Mouse (Mus musculus) kidney, embryonic 14.5 days (tissue): ENCODE results near the gene Neurl1b. TPM values are rescaled to one million over a fixed set of nuclear protein-coding genes. Genes with fewer than 3 reads are reported as not detected.

Experiments used
- ATAC-seq: fragments of 200-750 bp; cut with Nextera tagmentation; 2 replicates; pipeline ENCODE4 v1.8.0; 2017; ENCODE audit warnings: moderate number of reproducible peaks, mild to moderate bottlenecking, moderate TSS enrichment, moderate library complexity; ENCODE audit not compliant: low FRiP score, low TSS enrichment
- H3K27ac ChIP-seq: fragments of 300-500 bp; sonication (generic); 2 replicates; pipeline ENCODE4 v1.5.1; 2014; ENCODE audit warnings: low read depth, mild to moderate bottlenecking, low read length, moderate library complexity, mixed read lengths
- H3K27me3 ChIP-seq: fragments of 300-500 bp; sonication (generic); 2 replicates; pipeline ENCODE4 v1.6.1; 2014; ENCODE audit warnings: mild to moderate bottlenecking, low read length; ENCODE audit not compliant: control insufficient read depth, insufficient read depth
- H3K36me3 ChIP-seq: fragments of 300-500 bp; sonication (generic); 2 replicates; pipeline ENCODE4 v1.6.1; 2014; ENCODE audit warnings: low read length, mixed read lengths; ENCODE audit not compliant: control insufficient read depth, insufficient read depth
- H3K4me1 ChIP-seq: fragments of 300-500 bp; sonication (generic); 2 replicates; pipeline ENCODE4 v1.6.1; 2014; ENCODE audit warnings: low read length, mixed read lengths; ENCODE audit not compliant: control insufficient read depth, insufficient read depth
- H3K4me2 ChIP-seq: fragments of 300-500 bp; sonication (generic); replicated peaks from 2 replicates; pipeline ENCODE4 v1.6.1; 2014; ENCODE audit warnings: low read depth, mild to moderate bottlenecking, low read length
- H3K4me3 ChIP-seq: fragments of 300-500 bp; sonication (generic); 2 replicates; pipeline ENCODE4 v1.5.1; 2014; ENCODE audit warnings: mild to moderate bottlenecking, low read length
- H3K9ac ChIP-seq: fragments of 300-500 bp; sonication (generic); 2 replicates; pipeline ENCODE4 v1.6.1; 2014; ENCODE audit warnings: low read depth, mild to moderate bottlenecking, low read length, moderate library complexity
- H3K9me3 ChIP-seq: fragments of 300-500 bp; sonication (generic); 2 replicates; pipeline ENCODE4 v1.6.1; 2016; ENCODE audit warnings: low read length; ENCODE audit not compliant: control insufficient read depth
- WGBS: fragments of 180-500 bp; shearing (Covaris S2); extraction: QIAGEN DNeasy Blood & Tissue Kit; methylation state at CpG from one replicate; pipeline ENCODE4 v1.1.7; 2014; 5-methylcytosine and 5-hydroxymethylcytosine counted together
- polyA plus RNA-seq: library from polyadenylated mRNA; unstranded; fragments of >200 nt; fragmentation: Nextera tagmentation; extraction: Ambion mirVana; gene quantifications from 2 replicates; pipeline ENCODE4 v1.2.1, GENCODE M21; 2014

The Neurl1b gene
- polyA plus RNA-seq, 1 experiment from 2014 or later, result 1.6 TPM

DNA sequence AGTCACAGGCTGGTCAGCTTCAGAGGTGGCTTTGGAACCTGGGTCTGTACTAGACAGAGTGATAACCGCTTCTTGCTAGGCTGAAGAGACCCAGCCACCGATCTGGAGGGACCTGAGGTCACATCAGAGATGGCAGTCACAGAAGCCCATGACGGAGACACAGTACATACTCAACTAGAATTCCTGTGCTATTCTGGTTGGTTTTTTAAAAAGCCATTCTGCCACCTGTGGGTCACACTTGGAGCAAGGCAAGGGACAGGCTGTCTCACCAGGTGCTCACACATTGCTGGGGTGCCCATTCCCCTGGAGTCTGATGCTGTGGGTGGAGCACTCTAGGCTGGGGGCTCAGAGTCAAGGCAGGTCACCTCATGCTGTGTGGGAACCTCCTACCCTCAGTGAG is 1.5 kb downstream of the Neurl1b start:
- 54% methylated on average over 3 of the region's 3 CpGs for WGBS
- no peaks in the 10 kb centered on the region for H3K9me3 ChIP-seq
- no peaks in the 10 kb centered on the region for H3K36me3 ChIP-seq
- peaks cover 8% of the 10 kb centered on the region for H3K27me3 ChIP-seq
- H3K4me3 ChIP-seq, result no peak overlapping the region
- H3K4me1 ChIP-seq, result peaks cover 8% of the 10 kb centered on the region; the same call in 1 of the 2 replicates
- no peak overlapping the region for H3K27ac ChIP-seq
- peak; percentile 18; the same call in 1 of the 2 replicates for ATAC-seq
- H3K4me2 ChIP-seq, result no peak overlapping the region
- no peak overlapping the region for H3K9ac ChIP-seq

DNA sequence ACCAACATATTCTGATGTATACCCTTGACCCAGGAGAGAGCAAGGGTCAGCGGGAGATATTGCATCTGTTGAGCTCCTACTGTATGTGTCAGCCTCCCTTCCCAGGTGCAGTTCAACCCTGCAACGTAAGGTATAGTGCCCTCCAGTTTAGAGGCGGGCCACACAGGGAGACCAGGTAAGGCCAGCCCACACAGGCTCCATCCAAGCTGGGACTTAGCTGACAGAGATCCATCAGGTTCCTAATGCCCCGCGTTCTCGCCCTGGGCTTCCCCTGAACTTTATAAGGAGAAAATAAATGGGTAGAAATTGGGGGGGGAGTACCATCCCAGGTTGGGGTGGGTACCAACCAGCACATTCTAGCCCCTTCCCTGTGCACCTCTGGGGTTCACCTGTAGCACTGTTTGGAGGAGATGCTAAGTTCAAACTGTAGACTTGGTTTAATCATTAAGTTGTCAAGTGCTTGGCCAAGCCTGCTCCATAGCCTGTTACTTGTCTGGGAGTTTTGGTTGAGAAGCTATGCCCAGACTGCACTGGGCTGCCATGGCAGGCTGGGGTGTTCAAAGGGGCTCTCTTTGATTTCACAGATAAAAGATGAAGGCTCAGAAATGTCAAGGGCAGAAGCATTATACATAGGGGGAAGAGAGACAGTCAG is 3.3 kb downstream of the Neurl1b start:
- 80% methylated on average over 6 of the region's 6 CpGs for WGBS
- peaks cover 8% of the 10 kb centered on the region; the same call in 1 of the 2 replicates for H3K4me1 ChIP-seq
- ATAC-seq, result no peak
- H3K4me3 ChIP-seq, result no peak overlapping the region
- no peak overlapping the region for H3K4me2 ChIP-seq
- H3K9me3 ChIP-seq, result no peaks in the 10 kb centered on the region
- H3K9ac ChIP-seq, result no peak overlapping the region
- no peak overlapping the region for H3K27ac ChIP-seq
- peaks cover 8% of the 10 kb centered on the region for H3K27me3 ChIP-seq
- no peaks in the 10 kb centered on the region for H3K36me3 ChIP-seq

- H3K4me1 ChIP-seq, result peaks cover 19% of the 10 kb centered on the region
- no peaks in the 10 kb centered on the region for H3K27me3 ChIP-seq
- ATAC-seq, result no peak
- no peaks in the 10 kb centered on the region for H3K36me3 ChIP-seq
- no peak overlapping the region for H3K4me2 ChIP-seq
- no peak overlapping the region for H3K27ac ChIP-seq
- no peaks in the 10 kb centered on the region for H3K9me3 ChIP-seq
- H3K9ac ChIP-seq, result no peak overlapping the region
- 72% methylated on average over 7 of the region's 7 CpGs for WGBS
- H3K4me3 ChIP-seq, result no peak overlapping the region
Observed at GRCm38 (mm10) chr17:26420491-26421247, 6.0 kb downstream of the Neurl1b start.

DNA sequence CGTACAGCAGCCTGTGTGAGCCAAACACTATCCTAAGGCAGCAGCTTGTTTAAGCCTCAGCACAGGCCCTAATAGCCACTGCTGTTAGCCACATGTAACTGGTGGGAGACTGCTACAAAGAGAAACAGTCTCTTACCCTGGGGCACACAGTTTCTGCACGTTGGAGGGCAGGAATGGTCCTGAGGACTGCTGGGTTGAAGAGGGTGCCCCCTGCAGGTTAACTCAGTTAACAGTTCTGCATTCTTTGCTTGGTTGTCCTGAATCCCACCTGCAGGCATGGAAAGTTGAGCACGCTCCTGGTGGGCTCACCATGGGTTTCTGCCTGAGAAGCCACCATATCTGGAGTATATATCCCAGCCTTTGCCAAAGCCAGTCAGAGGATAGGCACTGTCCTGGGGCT is 6.9 kb downstream of the Neurl1b start:
- Histone ChIP-seq H3K27me3 (no peaks in the 10 kb centered on the region), H3K36me3 (no peaks in the 10 kb centered on the region), H3K9me3 (no peaks in the 10 kb centered on the region), H3K4me3 (no peak overlapping the region), H3K27ac (no peak overlapping the region), H3K4me2 (no peak overlapping the region), H3K4me1 (peaks cover 19% of the 10 kb centered on the region), H3K9ac (no peak overlapping the region)
- ATAC-seq, result no peak
- WGBS, result 61% methylated on average over 3 of the region's 3 CpGs

GRCm38 (mm10) chr17:26422390-26422789 is 7.8 kb downstream of the Neurl1b start:
- H3K27ac ChIP-seq, result no peak overlapping the region
- ATAC-seq, result no peak
- H3K27me3 ChIP-seq, result no peaks in the 10 kb centered on the region
- no peak overlapping the region for H3K4me3 ChIP-seq
- H3K9ac ChIP-seq, result no peak overlapping the region
- no peaks in the 10 kb centered on the region for H3K36me3 ChIP-seq
- H3K4me2 ChIP-seq, result no peak overlapping the region
- H3K4me1 ChIP-seq, result peaks cover 19% of the 10 kb centered on the region
- 60% methylated on average over 6 of the region's 6 CpGs for WGBS
- no peaks in the 10 kb centered on the region for H3K9me3 ChIP-seq

GRCm38 (mm10) chr17:26423967-26424641 is 9.5 kb downstream of the Neurl1b start:
- Histone ChIP-seq H3K9ac (no peak overlapping the region), H3K4me2 (no peak overlapping the region), H3K27me3 (no peaks in the 10 kb centered on the region), H3K9me3 (no peaks in the 10 kb centered on the region), H3K36me3 (no peaks in the 10 kb centered on the region), H3K4me1 (peaks cover 19% of the 10 kb centered on the region), H3K27ac (no peak overlapping the region), H3K4me3 (no peak overlapping the region)
- WGBS, result 41% methylated on average over 11 of the region's 11 CpGs
- no peak for ATAC-seq

GRCm38 (mm10) chr17:26424973-26425735 is 10.5 kb downstream of the Neurl1b start:
- Histone ChIP-seq H3K9me3 (no peaks in the 10 kb centered on the region), H3K4me2 (no peak overlapping the region), H3K4me1 (peaks cover 19% of the 10 kb centered on the region), H3K27me3 (no peaks in the 10 kb centered on the region), H3K27ac (peak overlapping the region; percentile 32; the same call in 1 of the 2 replicates), H3K4me3 (no peak overlapping the region), H3K9ac (no peak overlapping the region), H3K36me3 (no peaks in the 10 kb centered on the region)
- WGBS, result 74% methylated on average over 13 of the region's 13 CpGs
- ATAC-seq, result no peak

DNA sequence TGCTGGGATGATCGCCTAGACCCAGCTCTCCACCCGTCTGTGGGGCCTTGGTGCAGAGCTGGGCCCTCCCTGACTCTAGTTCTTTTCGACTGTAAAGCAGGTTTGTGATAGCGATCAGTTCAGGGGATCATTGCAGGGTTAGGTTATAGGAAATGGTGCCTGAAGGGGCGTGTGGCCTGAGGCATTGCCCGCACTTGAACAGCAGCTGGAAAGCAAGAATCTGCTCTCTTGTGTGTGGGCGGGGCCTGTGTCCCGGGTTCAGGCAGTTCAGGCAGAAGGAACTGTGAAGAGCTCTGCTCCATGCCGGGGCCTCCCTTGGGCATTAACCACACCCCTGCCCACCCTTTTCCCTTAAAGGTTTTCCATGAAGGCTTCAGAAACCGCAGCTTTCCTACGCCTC is 18.7 kb downstream of the Neurl1b start:
- Histone ChIP-seq H3K9me3 (0 out of 2 replicates have a peak, but pooled peaks cover 3% of the 10 kb centered on the region), H3K27me3 (peaks cover 4% of the 10 kb centered on the region), H3K36me3 (no peaks in the 10 kb centered on the region; the same call in 1 of the 2 replicates), H3K4me3 (no peak overlapping the region), H3K4me1 (peaks cover 4% of the 10 kb centered on the region; the same call in 1 of the 2 replicates), H3K4me2 (no peak overlapping the region), H3K9ac (no peak overlapping the region), H3K27ac (no peak overlapping the region)
- WGBS, result 41% methylated on average over 11 of the region's 11 CpGs
- no peak for ATAC-seq
